In genomic region chr7:133003421-133003820, GRCm38 (mm10) we compare ENCODE assay signal across 8 mouse cellular contexts.
DNase-seq lines count a peak whose midpoint lies in the region; ATAC-seq lines count a peak whose summit lies in the region.

No protein-coding gene starts in this region.

- no peaks in the 10 kb centered on the region; the same call in 1 of the 2 replicates for H3K36me3 ChIP-seq in forebrain, embryonic 11.5 days (ENCODE audit: control insufficient read depth, insufficient read depth, low read length)
- peaks cover 75% of the 10 kb centered on the region for H3K36me3 ChIP-seq in forebrain, embryonic 10.5 days (replicated peaks)
- H3K36me3 ChIP-seq in embryonic facial prominence, embryonic 14.5 days (ENCODE audit: control insufficient read depth, insufficient read depth, low read length) = peaks cover 9% of the 10 kb centered on the region

- H3K27ac ChIP-seq in forebrain, embryonic 11.5 days (ENCODE audit: low read depth, low read length) = no peak overlapping the region
- no peak overlapping the region for H3K27ac ChIP-seq in forebrain, embryonic 10.5 days
- no peak overlapping the region for H3K27ac ChIP-seq in embryonic facial prominence, embryonic 14.5 days (replicated peaks; ENCODE audit: low read depth, low read length)

- H3K4me2 ChIP-seq in forebrain, embryonic 11.5 days (ENCODE audit: low read depth, low read length, severe bottlenecking) = no peak overlapping the region
- no peak overlapping the region for H3K4me2 ChIP-seq in embryonic facial prominence, embryonic 14.5 days (ENCODE audit: low read depth, low read length)

- ATAC-seq in forebrain, embryonic 11.5 days (replicated peaks; ENCODE audit: low FRiP score) = no peak
- no peak; the same call in 1 of the 2 replicates for ATAC-seq in embryonic facial prominence, embryonic 14.5 days (ENCODE audit: low read depth)

- peak; percentile 59 for DNase-seq in forebrain, embryonic 11.5 days (ENCODE audit: low spot score)
- DNase-seq in forebrain, embryonic 10.5 days (ENCODE audit: extremely low spot score, low spot score) = no peak
- DNase-seq in adrenal gland, postnatal 4 days (ENCODE audit: low spot score in 2 of 2) = peak; percentile 43 to 48
- peak; percentile 90 for DNase-seq in embryonic facial prominence, embryonic 14.5 days (ENCODE audit: low spot score)
- DNase-seq in heart, postnatal 36 days = peak; percentile 81 to 83
- peak; percentile 50 to 90 for DNase-seq in left cerebral cortex, adult 9 months (ENCODE audit: low spot score in 2 of 2)
- DNase-seq in mesoderm, embryonic 11.5 days (ENCODE audit: low read depth, low spot score) = peak; percentile 50
- peak; percentile 44 to 85 for DNase-seq in spleen, postnatal 10 days (ENCODE audit: low spot score in 2 of 2)

- no peak overlapping the region for H3K9ac ChIP-seq in forebrain, embryonic 11.5 days (ENCODE audit: low read length)
- no peak overlapping the region for H3K9ac ChIP-seq in embryonic facial prominence, embryonic 14.5 days (ENCODE audit: low read depth, low read length)

- intact Hi-C loops in heart, postnatal 36 days (cut with DNase I) = loop anchor here (2.0 to 5.0 kb wide), 4 partner anchors 71 to 347 kb away; partner anchors contain the start of genes Fam53b and Zranb1

- H3K4me1 ChIP-seq in forebrain, embryonic 11.5 days (replicated peaks; ENCODE audit: control insufficient read depth, insufficient read depth, low read length) = no peaks in the 10 kb centered on the region
- peaks cover 27% of the 10 kb centered on the region for H3K4me1 ChIP-seq in forebrain, embryonic 10.5 days
- peaks cover 3% of the 10 kb centered on the region for H3K4me1 ChIP-seq in embryonic facial prominence, embryonic 14.5 days (ENCODE audit: control insufficient read depth, insufficient read depth, low read length)

- H3K9me3 ChIP-seq in forebrain, embryonic 11.5 days (ENCODE audit: control insufficient read depth, low read length) = no peaks in the 10 kb centered on the region
- H3K9me3 ChIP-seq in forebrain, embryonic 10.5 days = no peaks in the 10 kb centered on the region
- H3K9me3 ChIP-seq in embryonic facial prominence, embryonic 14.5 days (ENCODE audit: control insufficient read depth, low read length) = no peaks in the 10 kb centered on the region

- H3K4me3 ChIP-seq in forebrain, embryonic 11.5 days (ENCODE audit: low read depth, low read length) = no peak overlapping the region
- no peak overlapping the region for H3K4me3 ChIP-seq in forebrain, embryonic 10.5 days
- H3K4me3 ChIP-seq in embryonic facial prominence, embryonic 14.5 days (ENCODE audit: low read depth, low read length) = no peak overlapping the region

- WGBS in forebrain, embryonic 11.5 days = 48% methylated on average over 3 of the region's 3 CpGs
- 58% methylated on average over 3 of the region's 3 CpGs for WGBS in forebrain, embryonic 10.5 days
- 13% methylated on average over 3 of the region's 3 CpGs for WGBS in embryonic facial prominence, embryonic 14.5 days

- no peaks in the 10 kb centered on the region for H3K27me3 ChIP-seq in forebrain, embryonic 11.5 days (ENCODE audit: control insufficient read depth, insufficient read depth, low read length)
- no peaks in the 10 kb centered on the region for H3K27me3 ChIP-seq in forebrain, embryonic 10.5 days (ENCODE audit: poor library complexity, severe bottlenecking)
- no peaks in the 10 kb centered on the region for H3K27me3 ChIP-seq in embryonic facial prominence, embryonic 14.5 days (replicated peaks; ENCODE audit: control insufficient read depth, insufficient read depth, low read length)
